Mouse (Mus musculus) adipocyte (in vitro differentiated cells): ENCODE results near the gene Klk5.

Source experiments
- DNase-seq: peaks from one replicate; pipeline ENCODE4 v3.0.0-alpha.2; 2016; ENCODE audit warnings: low spot score

Gene Klk5

GRCm38 (mm10) chr7:43841701-43842100 is at the start of gene Klk5:
TSS of gene Klk5 (plus strand) at chr7:43841971.
- no peak for DNase-seq

- DNase-seq = no peak
These were observed 45.4 kb upstream of the Klk5 start for GRCm38 (mm10) chr7:43796355-43796754.

DNA sequence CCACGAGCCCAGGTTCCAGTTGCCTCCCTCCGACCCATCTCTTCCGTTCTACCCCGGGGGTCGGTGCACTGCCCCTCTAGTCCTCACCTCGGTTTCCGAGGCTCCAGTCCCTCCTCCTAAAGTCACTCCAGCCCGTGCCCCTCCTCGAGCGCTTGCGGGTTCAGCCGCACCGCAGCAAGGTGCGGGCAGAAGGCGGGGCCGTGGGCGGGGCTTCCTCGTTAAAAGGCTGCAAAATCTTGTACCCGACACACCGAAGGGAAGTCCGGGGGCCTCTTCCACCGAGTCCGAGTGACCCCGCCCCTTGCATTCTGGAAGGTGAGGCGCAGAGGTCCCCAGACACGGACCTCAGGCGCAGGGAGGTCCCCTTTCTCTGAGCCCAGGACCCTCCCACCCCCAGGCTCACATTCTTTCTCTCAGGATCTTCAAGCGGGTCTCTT is 44.4 kb upstream of the Klk5 start, which contains the start of gene Klk8:
TSS of gene Klk8 (plus strand) at position 245 of the 437 bp plus-strand sequence.
- DNase-seq = no peak

DNA sequence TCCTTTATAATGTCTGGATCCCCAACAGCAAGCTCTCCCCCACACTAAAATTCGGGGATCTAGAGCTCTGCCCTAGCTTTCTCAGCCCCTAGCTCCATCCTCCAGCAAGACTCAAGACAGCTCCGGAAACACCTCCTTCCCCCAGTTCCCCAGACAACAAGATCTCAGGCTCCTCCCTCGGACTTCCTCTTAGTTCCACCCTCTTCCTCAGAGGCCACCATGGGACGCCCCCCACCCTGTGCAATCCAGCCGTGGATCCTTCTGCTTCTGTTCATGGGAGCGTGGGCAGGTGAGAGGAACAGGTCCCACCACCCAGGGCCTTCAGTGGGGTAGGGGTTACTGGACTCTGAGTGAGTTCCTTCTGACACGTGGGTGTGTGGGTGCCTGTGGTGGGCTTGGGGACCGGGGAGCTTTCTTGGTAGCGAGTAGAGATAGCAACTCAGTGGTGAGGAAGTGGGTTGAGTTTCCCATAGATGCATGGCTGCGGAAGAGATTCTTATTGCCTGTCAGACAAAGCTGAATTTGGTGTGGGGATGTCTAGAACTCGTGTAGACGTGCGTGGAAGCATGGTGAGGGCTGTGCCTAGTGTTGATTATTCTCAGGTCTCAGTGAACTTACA is 43.8 kb upstream of the Klk5 start:
- no peak for DNase-seq

- no peak for DNase-seq
These were observed 41.9 kb upstream of the Klk5 start for GRCm38 (mm10) chr7:43799876-43800275.

- no peak for DNase-seq
These were observed 30.8 kb upstream of the Klk5 start, which contains the start of gene Klk7 for GRCm38 (mm10) chr7:43810994-43811393. TSS of gene Klk7 (plus strand) at chr7:43811294.

DNA sequence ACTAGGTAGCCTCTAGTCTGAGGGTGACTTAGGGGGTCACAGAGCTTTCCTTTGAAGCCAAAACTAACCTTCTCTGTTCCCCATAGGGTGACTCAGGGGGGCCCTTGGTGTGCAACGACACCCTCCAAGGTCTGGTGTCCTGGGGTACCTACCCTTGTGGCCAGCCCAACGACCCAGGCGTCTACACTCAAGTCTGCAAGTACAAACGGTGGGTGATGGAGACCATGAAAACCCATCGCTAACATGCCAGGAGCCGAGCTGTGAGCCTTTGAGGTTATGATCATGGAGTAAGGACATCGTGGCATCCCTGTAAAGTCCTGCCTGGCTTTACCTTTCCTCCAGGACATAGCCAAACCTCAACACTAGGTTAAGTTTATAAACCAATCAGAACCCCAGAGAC is 26.6 kb upstream of the Klk5 start:
- DNase-seq = no peak

- DNase-seq = no peak
These were observed 25.0 kb upstream of the Klk5 start for GRCm38 (mm10) chr7:43816746-43817145.

GRCm38 (mm10) chr7:43821581-43821980 is 20.2 kb upstream of the Klk5 start:
- DNase-seq = no peak

- DNase-seq = no peak
These were observed 17.6 kb upstream of the Klk5 start, which contains the start of gene Klk6 for GRCm38 (mm10) chr7:43824199-43824598. TSS of gene Klk6 (plus strand) at chr7:43824499.

GRCm38 (mm10) chr7:43826056-43826455 is 15.7 kb upstream of the Klk5 start:
- DNase-seq = no peak

GRCm38 (mm10) chr7:43827706-43828105 is 14.1 kb upstream of the Klk5 start:
- DNase-seq = no peak

DNA sequence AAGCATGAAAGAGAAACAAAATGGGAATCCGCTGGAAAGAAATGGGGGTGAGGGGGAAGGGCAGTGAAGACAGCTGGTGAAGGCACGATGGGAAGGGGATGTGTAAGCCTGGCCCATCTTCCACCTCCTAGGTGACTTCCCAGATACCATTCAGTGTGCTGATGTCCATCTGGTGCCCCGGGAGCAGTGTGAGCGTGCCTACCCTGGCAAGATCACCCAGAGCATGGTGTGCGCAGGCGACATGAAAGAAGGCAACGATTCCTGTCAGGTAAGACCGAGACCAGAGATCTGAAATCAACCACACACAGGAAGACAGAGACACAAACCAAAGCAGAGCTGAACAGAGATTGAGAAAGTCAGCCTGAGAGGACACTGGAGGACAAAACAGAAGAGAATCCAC is 12.8 kb upstream of the Klk5 start:
- no peak for DNase-seq

DNA sequence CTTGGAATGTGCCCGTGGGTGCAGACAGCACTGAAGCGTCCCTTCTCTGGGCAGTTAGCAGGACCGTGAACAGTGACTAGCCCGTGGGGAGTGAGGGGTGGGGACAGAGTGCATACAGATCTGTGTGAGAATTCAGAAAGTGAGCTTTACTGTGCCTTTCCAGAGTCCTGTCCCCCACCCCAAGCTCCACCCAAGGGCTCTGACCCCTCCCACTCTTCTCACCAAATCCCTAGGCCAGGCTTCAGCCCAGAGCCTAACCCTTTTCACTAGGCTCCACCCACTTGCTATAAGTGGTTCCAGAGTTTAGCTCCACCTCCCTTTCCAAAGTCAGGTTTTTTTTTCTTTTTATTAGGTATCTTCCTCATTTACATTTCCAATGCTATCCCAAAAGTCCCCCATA is 2.0 kb downstream of the Klk5 start:
- DNase-seq = no peak

GRCm38 (mm10) chr7:43851616-43852015 is 9.8 kb downstream of the Klk5 start:
- DNase-seq = no peak

DNA sequence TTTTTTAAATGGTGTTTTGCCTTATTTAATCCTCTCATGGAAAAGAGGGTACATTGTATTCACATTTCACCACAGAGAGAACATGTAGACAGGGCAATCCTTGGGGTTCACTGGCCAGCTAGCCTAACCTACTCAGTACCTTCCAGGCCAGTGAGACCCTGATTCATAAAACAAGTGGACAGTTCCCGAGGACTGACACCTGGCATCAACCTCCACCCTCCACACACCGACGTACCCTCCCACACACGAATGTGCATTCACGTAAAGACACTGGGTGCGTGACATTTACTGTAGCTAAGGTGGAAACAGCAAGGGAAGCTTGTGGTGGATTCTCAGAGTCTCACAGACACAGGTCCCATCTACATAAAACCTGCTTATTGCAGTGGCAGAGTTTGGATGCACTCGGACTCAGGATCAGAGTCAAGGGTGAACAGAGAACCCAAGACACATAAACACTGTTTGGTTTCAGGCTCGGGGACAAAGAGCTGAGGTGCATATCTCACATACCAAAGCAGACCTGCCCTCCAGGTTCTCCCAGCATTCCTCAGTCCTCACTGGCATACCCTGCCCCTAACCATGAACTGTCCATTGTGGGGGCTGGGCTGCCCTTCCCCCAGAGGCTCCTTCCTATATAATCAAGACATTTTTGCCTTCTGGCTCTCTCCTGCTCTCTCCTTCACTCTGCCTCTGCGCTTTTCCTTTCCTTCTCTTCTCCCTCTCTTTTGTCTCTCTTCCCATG is 13.0 kb downstream of the Klk5 start:
- DNase-seq = no peak

- DNase-seq = no peak
These were observed 13.9 kb downstream of the Klk5 start for GRCm38 (mm10) chr7:43855709-43856108.

DNA sequence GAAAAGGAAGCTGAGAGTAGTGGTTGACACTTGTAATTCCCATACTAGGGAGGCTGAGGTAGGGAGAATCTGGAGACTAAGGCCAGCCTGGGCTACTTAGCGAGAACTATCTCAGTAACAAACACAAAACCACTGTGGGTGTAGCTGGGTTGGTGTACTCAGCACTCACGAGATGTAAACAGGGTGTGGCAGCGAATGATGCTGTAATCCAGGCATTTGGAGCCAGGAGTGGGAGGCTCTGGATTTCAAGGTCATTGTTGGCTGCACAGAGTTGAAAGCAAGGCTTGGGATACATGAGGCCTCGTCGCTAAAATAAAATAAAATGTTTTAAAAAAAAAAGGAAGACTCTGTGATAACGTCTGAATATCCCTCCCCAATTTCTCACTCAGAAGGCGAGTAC is 14.5 kb downstream of the Klk5 start:
- no peak for DNase-seq

DNA sequence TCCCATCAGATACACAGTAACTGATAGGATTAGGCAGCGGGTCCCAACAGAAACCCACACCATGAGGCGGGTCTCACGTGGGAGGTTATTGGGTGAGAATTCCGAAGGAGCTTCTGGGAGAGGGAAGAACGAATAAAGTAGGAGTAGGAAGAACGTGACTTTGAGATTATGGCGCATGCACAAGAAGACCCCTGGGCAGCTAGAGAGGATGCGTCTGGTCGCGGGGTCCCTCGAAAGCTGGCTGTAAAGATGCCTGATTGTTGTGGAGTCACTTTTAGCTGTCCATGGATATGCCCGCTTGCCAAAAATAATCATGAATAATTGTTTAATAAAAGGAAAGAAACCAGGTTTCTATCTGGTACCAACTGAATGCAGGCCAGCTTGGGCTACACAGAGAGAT is 15.7 kb downstream of the Klk5 start:
- no peak for DNase-seq

DNA sequence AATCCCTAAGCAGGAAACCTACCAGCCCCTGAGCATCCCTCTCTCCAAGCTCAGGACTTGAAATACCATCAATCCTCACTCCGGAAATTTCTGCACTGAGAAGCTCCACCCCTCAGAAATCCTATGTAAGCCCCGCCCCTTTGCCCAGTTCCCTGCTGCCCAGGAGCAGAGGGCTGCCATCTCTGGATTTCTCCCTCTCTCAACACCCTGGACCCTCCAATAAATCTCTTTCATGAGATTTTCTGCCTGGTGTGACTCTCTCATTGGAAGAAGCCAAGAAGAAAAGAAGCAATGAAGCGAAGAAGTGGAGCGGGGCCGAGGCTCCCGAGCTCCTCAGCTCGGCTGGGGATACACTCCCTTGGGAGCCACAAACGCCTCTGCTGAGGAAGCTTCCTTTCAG is 18.6 kb downstream of the Klk5 start:
- no peak for DNase-seq

DNA sequence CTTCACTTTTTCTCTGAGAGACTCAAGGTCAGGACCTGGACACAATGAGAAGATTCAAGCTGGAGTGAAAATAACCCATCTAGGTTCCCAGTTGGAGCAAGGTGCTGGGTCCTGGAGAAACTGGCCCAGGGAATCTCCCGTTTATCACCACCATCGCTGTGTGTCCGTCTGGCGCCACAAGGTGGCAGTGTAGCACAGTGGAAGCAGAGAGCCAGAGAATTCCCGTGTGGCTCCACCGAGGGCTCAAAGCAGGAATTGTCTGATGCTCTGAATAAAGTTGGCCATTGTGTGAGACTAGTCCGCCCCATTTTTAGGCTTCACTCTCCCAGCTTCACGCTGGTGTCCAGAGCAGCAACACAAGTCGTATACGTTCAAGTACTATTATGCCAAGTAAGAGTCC is 31.5 kb downstream of the Klk5 start:
- peak; percentile 34 for DNase-seq

DNA sequence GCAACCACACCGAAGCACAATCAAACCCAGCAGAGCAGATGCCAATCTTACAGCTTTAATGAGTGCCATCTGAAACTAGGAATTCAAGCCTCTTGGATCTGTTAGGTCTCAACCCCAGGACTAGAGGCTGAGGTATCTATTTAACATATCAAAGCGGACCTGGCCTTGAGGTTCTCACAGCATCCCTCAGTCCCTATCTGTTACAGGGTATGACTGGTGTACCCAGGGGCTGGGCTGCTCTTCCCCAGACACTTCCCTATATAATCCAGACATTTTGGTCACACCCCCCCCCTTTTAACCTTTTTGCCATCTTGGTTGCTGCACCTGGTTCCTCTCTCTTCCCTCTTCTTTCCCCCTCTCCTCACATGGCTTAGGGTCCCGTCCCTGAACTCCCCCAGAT is 31.9 kb downstream of the Klk5 start:
- no peak for DNase-seq

GRCm38 (mm10) chr7:43874868-43875375 is 33.2 kb downstream of the Klk5 start:
- no peak for DNase-seq
